Mouse (Mus musculus) kidney, adult 2 months (tissue): ENCODE data around the gene Cpeb3.

Source experiments
- CTCF ChIP-seq: fragments of 200-500 bp; conservative IDR thresholded peaks from 2 replicates; pipeline ENCODE4 v1.5.1; 2011; ENCODE audit warnings: low read depth, mild to moderate bottlenecking, control low read depth, low read length, moderate library complexity, mixed read lengths; ENCODE audit not compliant: insufficient read depth, insufficient read length
- POLR2A ChIP-seq: fragments of 200-500 bp; IDR thresholded peaks from one replicate; pipeline ENCODE4 v1.6.1; 2011; ENCODE audit warnings: low read depth, low read length, control low read depth

- TF ChIP-seq CTCF (no peak), POLR2A (no peak)
Observed at GRCm38 (mm10) chr19:37115374-37115773, 93.0 kb downstream of the Cpeb3 start.
